Mouse (Mus musculus) colon, adult 2 months (tissue): Measurements from ENCODE around the gene Ttyh2. TPM values are rescaled to one million over a fixed set of nuclear protein-coding genes. Genes with fewer than 3 reads are reported as not detected.

Experiments used
- polyA plus RNA-seq: library from polyadenylated mRNA; depleted of rRNA; stranded (reverse); fragments of >200 nt; gene quantifications from 2 replicates; pipeline ENCODE4 v1.2.3, GENCODE M21; 2012; rRNA removed

Ttyh2 gene
- 28.4 and 28.7 TPM in 2 replicates for polyA plus RNA-seq

GRCm38 (mm10) chr11:114675341-114675825 is at the start of gene Ttyh2:
Gene Ttyh2, plus strand, starts transcription at chr11:114675431.

GRCm38 (mm10) chr11:114668301-114668710 is 6.9 kb upstream of the Ttyh2 start, which contains the start of gene Rpl38:
Gene Rpl38, plus strand, starts transcription at chr11:114668524.

GRCm38 (mm10) chr11:114726965-114727825 is 52.0 kb downstream of the Ttyh2 start, which contains the start of gene Dnaic2:
Gene Dnaic2, plus strand, starts transcription at chr11:114727408.

GRCm38 (mm10) chr11:114764820-114765818 is 89.9 kb downstream of the Ttyh2 start, which contains the start of gene Kif19a:
Gene Kif19a, plus strand, starts transcription at chr11:114765388.

Other genes starting within 250 kb of the Ttyh2 start
- gene Rpl38, start 6.9 kb upstream of the Ttyh2 start, polyA plus RNA-seq = 319 and 394 TPM in 2 replicates
- 0.73 and 1.0 TPM in 2 replicates for gene Dnaic2, start 52.0 kb downstream of the Ttyh2 start, polyA plus RNA-seq
- gene Kif19a, start 90.0 kb downstream of the Ttyh2 start, polyA plus RNA-seq = 1.3 and 1.8 TPM in 2 replicates
- gene Btbd17, start 120.5 kb downstream of the Ttyh2 start, polyA plus RNA-seq = 0.42 and 0.68 TPM in 2 replicates
- 0.14 TPM in 1 of 2 replicates, not detected in the other for gene Gpr142, start 123.5 kb downstream of the Ttyh2 start, polyA plus RNA-seq
- gene Gprc5c, start 175.7 kb downstream of the Ttyh2 start, polyA plus RNA-seq = 3.5 and 4.7 TPM in 2 replicates
- gene Cd300a, start 214.6 kb downstream of the Ttyh2 start, polyA plus RNA-seq = 0.69 and 0.76 TPM in 2 replicates